Mouse (Mus musculus): ENCODE data around the gene C530025M09Rik. TPM values are rescaled to one million over a fixed set of nuclear protein-coding genes. Genes with fewer than 3 reads are reported as not detected.

C530025M09Rik gene
- total and polyA plus RNA-seq, 3 experiments: not detected

- Histone ChIP-seq H3K4me3 (ENCODE audit: control insufficient read depth in 1 of 2, insufficient read depth in 1 of 2, low read depth in 2 of 2, low read length in 2 of 2) (no peak overlapping the region), H3K9ac (ENCODE audit: control insufficient read depth, low read depth, low read length, poor library complexity, severe bottlenecking) (no peak overlapping the region), H3K79me2 (ENCODE audit: control insufficient read depth, insufficient read depth, low read length, poor library complexity) (no peaks in the 10 kb centered on the region), H3K27me3 (ENCODE audit: control insufficient read depth in 1 of 2, insufficient read depth in 2 of 2, low read length in 2 of 2) (no peaks in the 10 kb centered on the region), H3K27ac (ENCODE audit: control insufficient read depth, low read depth, low read length) (no peak overlapping the region), H3K9me3 (replicated peaks; ENCODE audit: insufficient read depth, low read length) (no peaks in the 10 kb centered on the region), H3K36me3 (ENCODE audit: control insufficient read depth in 1 of 2, insufficient read depth in 2 of 2, low read length in 2 of 2) (no peaks in the 10 kb centered on the region), H3K4me1 (ENCODE audit: control insufficient read depth in 1 of 2, insufficient read depth in 2 of 2, low read length in 2 of 2) (no peaks in the 10 kb centered on the region)
- no peak for TF ChIP-seq RAD21 (IDR thresholded peaks at IDR 0.05; ENCODE audit: low read depth, low read length)
- no peak for TF ChIP-seq CTCF (IDR thresholded peaks at IDR 0.05 in 2 of 3, conservative IDR thresholded peaks at IDR 0.05 in 1 of 3; ENCODE audit: control insufficient read depth in 1 of 3, insufficient read depth in 1 of 3, low read depth in 2 of 3, low read length in 3 of 3, poor library complexity in 1 of 3, severe bottlenecking in 1 of 3)
- TF ChIP-seq POLR2AphosphoS2 (IDR thresholded peaks at IDR 0.05; ENCODE audit: low read length): no peak
- TF ChIP-seq ZNF384 (IDR thresholded peaks at IDR 0.05; ENCODE audit: low read depth, low read length): no peak
- TF ChIP-seq NELFE (IDR thresholded peaks at IDR 0.05; ENCODE audit: low read depth, low read length): no peak
- no peak for TF ChIP-seq ZC3H11A (IDR thresholded peaks at IDR 0.05; ENCODE audit: low read depth, low read length)
- no peak for TF ChIP-seq MYB (IDR thresholded peaks at IDR 0.05; ENCODE audit: low read depth, low read length)
- no peak for TF ChIP-seq MYC (IDR thresholded peaks at IDR 0.05; ENCODE audit: low read depth, low read length)
- TF ChIP-seq HCFC1 (IDR thresholded peaks at IDR 0.05; ENCODE audit: low read depth, low read length): no peak
- TF ChIP-seq BHLHE40 (IDR thresholded peaks at IDR 0.05; ENCODE audit: borderline replicate concordance, low read depth, low read length): no peak
- no peak for TF ChIP-seq MAZ (IDR thresholded peaks at IDR 0.05; ENCODE audit: low read depth, low read length)
- TF ChIP-seq SMC3 (IDR thresholded peaks at IDR 0.05; ENCODE audit: low read depth, low read length): no peak
- no peak for TF ChIP-seq POLR2A (IDR thresholded peaks at IDR 0.05; ENCODE audit: control insufficient read depth in 1 of 2, insufficient read depth in 1 of 2, low read depth in 1 of 2, low read length in 2 of 2, poor library complexity in 1 of 2)
- TF ChIP-seq ZMIZ1 (IDR thresholded peaks at IDR 0.05; ENCODE audit: low read depth, low read length): no peak
- no peak for TF ChIP-seq ELF1 (IDR thresholded peaks at IDR 0.05; ENCODE audit: low read depth, low read length)
- no peak for TF ChIP-seq TBP (IDR thresholded peaks at IDR 0.05; ENCODE audit: low read depth, low read length)
- DNase-seq (ENCODE audit: low read depth, low spot score): no peak
These were observed 41.5 kb upstream of the C530025M09Rik start for GRCm38 (mm10) chr2:149872496-149872895.

GRCm38 (mm10) chr2:149870496-149870895, 39.5 kb upstream of the C530025M09Rik start:
- Histone ChIP-seq H3K27ac (ENCODE audit: control insufficient read depth, low read depth, low read length) (no peak overlapping the region), H3K4me3 (ENCODE audit: control insufficient read depth in 1 of 2, insufficient read depth in 1 of 2, low read depth in 2 of 2, low read length in 2 of 2) (no peak overlapping the region), H3K9me3 (replicated peaks; ENCODE audit: insufficient read depth, low read length) (no peaks in the 10 kb centered on the region), H3K27me3 (ENCODE audit: control insufficient read depth in 1 of 2, insufficient read depth in 2 of 2, low read length in 2 of 2) (no peaks in the 10 kb centered on the region), H3K36me3 (ENCODE audit: control insufficient read depth in 1 of 2, insufficient read depth in 2 of 2, low read length in 2 of 2) (no peaks in the 10 kb centered on the region), H3K4me1 (ENCODE audit: control insufficient read depth in 1 of 2, insufficient read depth in 2 of 2, low read length in 2 of 2) (no peaks in the 10 kb centered on the region), H3K9ac (ENCODE audit: control insufficient read depth, low read depth, low read length, poor library complexity, severe bottlenecking) (no peak overlapping the region), H3K79me2 (ENCODE audit: control insufficient read depth, insufficient read depth, low read length, poor library complexity) (no peaks in the 10 kb centered on the region)
- no peak for DNase-seq (ENCODE audit: low read depth, low spot score)
- TF ChIP-seq MYB (IDR thresholded peaks at IDR 0.05; ENCODE audit: low read depth, low read length) (no peak), GATA1 (IDR thresholded peaks at IDR 0.05; ENCODE audit: low read depth, low read length) (no peak), POLR2A (IDR thresholded peaks at IDR 0.05; ENCODE audit: control insufficient read depth in 1 of 2, insufficient read depth in 1 of 2, low read depth in 1 of 2, low read length in 2 of 2, poor library complexity in 1 of 2) (no peak), MEF2A (IDR thresholded peaks at IDR 0.05; ENCODE audit: extremely low read depth, insufficient replicate concordance, low read depth, low read length, poor library complexity, severe bottlenecking) (no peak), JUND (IDR thresholded peaks at IDR 0.05; ENCODE audit: low read depth, low read length) (no peak), EP300 (IDR thresholded peaks at IDR 0.05; ENCODE audit: low read depth in 1 of 2, low read length in 2 of 2) (no peak), USF2 (IDR thresholded peaks at IDR 0.05; ENCODE audit: borderline replicate concordance in 1 of 2, insufficient read depth in 1 of 2, low read depth in 1 of 2, low read length in 2 of 2) (no peak), CHD1 (IDR thresholded peaks at IDR 0.05; ENCODE audit: low read depth, low read length) (no peak), CTCF (IDR thresholded peaks at IDR 0.05 in 2 of 3, conservative IDR thresholded peaks at IDR 0.05 in 1 of 3; ENCODE audit: control insufficient read depth in 1 of 3, insufficient read depth in 1 of 3, low read depth in 2 of 3, low read length in 3 of 3, poor library complexity in 1 of 3, severe bottlenecking in 1 of 3) (no peak), E2F4 (IDR thresholded peaks at IDR 0.05; ENCODE audit: borderline replicate concordance, low read depth, low read length) (no peak), KAT2A (conservative IDR thresholded peaks at IDR 0.05; ENCODE audit: low read depth, low read length) (no peak), MAX (IDR thresholded peaks at IDR 0.05; ENCODE audit: low read length) (no peak), USF1 (IDR thresholded peaks at IDR 0.05; ENCODE audit: low read depth, low read length) (no peak), MAZ (IDR thresholded peaks at IDR 0.05; ENCODE audit: low read depth, low read length) (no peak), TBP (IDR thresholded peaks at IDR 0.05; ENCODE audit: low read depth, low read length) (no peak), ZMIZ1 (IDR thresholded peaks at IDR 0.05; ENCODE audit: low read depth, low read length) (no peak), SMC3 (IDR thresholded peaks at IDR 0.05; ENCODE audit: low read depth, low read length) (no peak), RCOR1 (IDR thresholded peaks at IDR 0.05; ENCODE audit: low read depth, low read length) (no peak)
